Mouse (Mus musculus) forebrain, embryonic 11.5 days (tissue): ENCODE results near the gene AA467197. TPM values are rescaled to one million over a fixed set of nuclear protein-coding genes. Genes with fewer than 3 reads are reported as not detected.

Experiments used
- ATAC-seq: fragments of 200-750 bp; cut with Nextera tagmentation; replicated peaks from 2 replicates; pipeline ENCODE4 v1.8.0; 2017; ENCODE audit warnings: moderate TSS enrichment; ENCODE audit not compliant: low FRiP score
- DNase-seq: peaks from one replicate; pipeline ENCODE4 v3.0.0-alpha.2; 2017; ENCODE audit warnings: low spot score
- H3K27ac ChIP-seq: fragments of 300-500 bp; sonication (generic); 2 replicates; pipeline ENCODE4 v1.5.1; 2014; ENCODE audit warnings: low read depth, low read length
- H3K27me3 ChIP-seq: fragments of 300-500 bp; sonication (generic); 2 replicates; pipeline ENCODE4 v1.6.1; 2014; ENCODE audit warnings: mild to moderate bottlenecking, low read length, mixed read lengths; ENCODE audit not compliant: control insufficient read depth, insufficient read depth
- H3K36me3 ChIP-seq: fragments of 300-500 bp; sonication (generic); 2 replicates; pipeline ENCODE4 v1.6.1; 2014; ENCODE audit warnings: mild to moderate bottlenecking, low read length, moderate library complexity, mixed read lengths; ENCODE audit not compliant: control insufficient read depth, insufficient read depth
- H3K4me1 ChIP-seq: fragments of 300-500 bp; sonication (generic); replicated peaks from 2 replicates; pipeline ENCODE4 v1.6.1; 2014; ENCODE audit warnings: low read length, mixed read lengths; ENCODE audit not compliant: control insufficient read depth, insufficient read depth
- H3K4me2 ChIP-seq: fragments of 300-500 bp; sonication (generic); 2 replicates; pipeline ENCODE4 v1.6.1; 2014; ENCODE audit warnings: low read depth, mild to moderate bottlenecking, low read length, moderate library complexity, mixed read lengths; ENCODE audit not compliant: severe bottlenecking
- H3K4me3 ChIP-seq: fragments of 300-500 bp; sonication (generic); 2 replicates; pipeline ENCODE4 v1.5.1; 2014; ENCODE audit warnings: low read depth, low read length
- H3K9ac ChIP-seq: fragments of 300-500 bp; sonication (generic); 2 replicates; pipeline ENCODE4 v1.6.1; 2014; ENCODE audit warnings: low read length
- H3K9me3 ChIP-seq: fragments of 300-500 bp; sonication (generic); 2 replicates; pipeline ENCODE4 v1.6.1; 2016; ENCODE audit warnings: low read length, mixed read lengths; ENCODE audit not compliant: control insufficient read depth
- WGBS: fragments of 180-500 bp; shearing (Covaris S2); extraction: QIAGEN DNeasy Blood & Tissue Kit; methylation state at CpG from one replicate; pipeline ENCODE4 v1.1.7; 2014; 5-methylcytosine and 5-hydroxymethylcytosine counted together
- polyA plus RNA-seq: library from polyadenylated mRNA; unstranded; fragments of >200 nt; fragmentation: Nextera tagmentation; extraction: Ambion mirVana; gene quantifications from 2 replicates; pipeline ENCODE4 v1.2.1, GENCODE M21; 2014

Gene AA467197
- 0.27 and 0.51 TPM in 2 replicates for polyA plus RNA-seq

- Histone ChIP-seq H3K36me3 (no peaks in the 10 kb centered on the region; the same call in 1 of the 2 replicates), H3K9me3 (no peaks in the 10 kb centered on the region), H3K4me3 (peak within 1 kb of the TSS; percentile 24), H3K9ac (0 out of 2 replicates have a peak within 1 kb of the TSS, but pooled peaks have one; percentile 25), H3K4me1 (0 out of 2 replicates have a peak, but pooled peaks cover under 1% of the 10 kb centered on the region), H3K27me3 (no peaks in the 10 kb centered on the region; the same call in 1 of the 2 replicates), H3K27ac (no peak within 1 kb of the TSS), H3K4me2 (peak within 1 kb of the TSS; percentile 60)
- ATAC-seq (no peak), DNase-seq (no peak)
- WGBS: 68% methylated on average over 3 of the region's 3 CpGs
These were observed at the start of gene AA467197 for GRCm38 (mm10) chr2:122636686-122637085. AA467197 (plus strand) TSS chr2:122636986.

DNA sequence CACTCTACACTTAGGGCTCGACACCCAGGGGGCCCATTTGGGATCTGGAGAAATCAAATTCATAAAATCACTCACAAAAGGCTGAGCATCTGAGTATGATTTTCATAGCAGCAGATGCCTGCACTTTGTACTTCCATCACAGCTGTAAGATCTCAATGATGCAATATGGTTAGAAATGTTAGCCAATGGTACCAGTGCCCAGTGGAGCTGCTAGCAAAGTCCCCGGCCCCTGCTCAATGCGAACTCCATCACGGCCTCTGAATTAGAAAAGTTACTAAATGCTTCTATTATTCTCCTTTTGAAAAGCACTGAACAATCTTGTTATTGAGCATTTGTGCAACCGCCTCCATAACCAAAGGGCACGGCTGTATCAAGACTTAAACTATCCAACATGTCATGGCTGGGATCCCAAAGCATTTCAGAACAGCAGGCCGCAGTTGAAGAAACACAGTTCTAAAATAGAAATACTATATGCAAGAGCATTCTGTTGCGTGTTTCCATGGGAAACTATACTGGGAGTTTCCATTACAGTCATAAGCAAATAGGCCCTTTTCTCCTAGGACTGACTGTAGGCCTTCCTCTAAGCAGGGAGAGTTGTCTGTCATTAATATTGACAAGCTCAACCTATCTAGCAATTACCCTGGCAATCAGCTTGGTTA, 48.8 kb upstream of the AA467197 start:
- Histone ChIP-seq H3K9me3 (no peaks in the 10 kb centered on the region), H3K4me3 (no peak overlapping the region), H3K9ac (no peak overlapping the region), H3K4me1 (no peaks in the 10 kb centered on the region), H3K4me2 (no peak overlapping the region), H3K27me3 (no peaks in the 10 kb centered on the region), H3K27ac (no peak overlapping the region), H3K36me3 (no peaks in the 10 kb centered on the region)
- ATAC-seq (no peak), DNase-seq (no peak)
- 82% methylated on average over 8 of the region's 8 CpGs for WGBS

- Histone ChIP-seq H3K36me3 (no peaks in the 10 kb centered on the region), H3K27me3 (no peaks in the 10 kb centered on the region), H3K9me3 (no peaks in the 10 kb centered on the region), H3K4me2 (no peak overlapping the region), H3K4me3 (no peak overlapping the region), H3K9ac (no peak overlapping the region), H3K4me1 (no peaks in the 10 kb centered on the region), H3K27ac (no peak overlapping the region)
- ATAC-seq (no peak), DNase-seq (no peak)
- 92% methylated on average over 1 of the region's 1 CpGs for WGBS
These were observed 46.4 kb upstream of the AA467197 start for GRCm38 (mm10) chr2:122590351-122590750.

- Histone ChIP-seq H3K27me3 (no peaks in the 10 kb centered on the region), H3K9me3 (no peaks in the 10 kb centered on the region), H3K4me2 (no peak overlapping the region), H3K9ac (no peak overlapping the region), H3K4me3 (no peak overlapping the region), H3K27ac (no peak overlapping the region), H3K36me3 (no peaks in the 10 kb centered on the region), H3K4me1 (no peaks in the 10 kb centered on the region)
- WGBS: 77% methylated on average over 2 of the region's 2 CpGs
- DNase-seq (no peak), ATAC-seq (no peak)
These were observed 45.6 kb upstream of the AA467197 start for GRCm38 (mm10) chr2:122591213-122591612.

GRCm38 (mm10) chr2:122595461-122595860, 41.3 kb upstream of the AA467197 start:
- WGBS: 90% methylated on average over 16 of the region's 16 CpGs
- Histone ChIP-seq H3K4me2 (no peak overlapping the region), H3K4me1 (no peaks in the 10 kb centered on the region), H3K9me3 (no peaks in the 10 kb centered on the region), H3K27me3 (no peaks in the 10 kb centered on the region), H3K36me3 (no peaks in the 10 kb centered on the region), H3K27ac (no peak overlapping the region), H3K9ac (no peak overlapping the region), H3K4me3 (no peak overlapping the region)
- ATAC-seq (no peak), DNase-seq (no peak)

DNA sequence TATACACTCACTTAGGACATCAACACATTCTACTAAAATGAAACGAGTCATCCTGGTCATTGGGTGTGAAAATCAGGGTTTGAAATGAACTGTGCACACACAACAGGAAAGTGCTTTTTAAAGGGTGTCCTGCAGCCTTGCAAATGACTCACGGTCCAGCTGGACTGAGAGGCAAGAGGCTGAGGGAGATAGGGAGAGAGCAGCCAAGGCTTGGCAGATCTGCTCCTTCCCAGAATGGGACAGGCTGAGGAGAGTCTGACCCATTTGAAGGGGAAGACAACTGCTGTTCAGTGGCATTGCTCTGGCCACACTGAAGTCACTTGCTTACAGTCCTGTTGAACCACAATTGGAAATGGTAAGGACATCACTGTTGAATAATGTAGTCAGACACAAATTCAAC, 37.0 kb upstream of the AA467197 start:
- no peaks in the 10 kb centered on the region for H3K27me3 ChIP-seq
- WGBS: 87% methylated on average over 2 of the region's 2 CpGs
- no peak overlapping the region for H3K4me2 ChIP-seq
- H3K4me1 ChIP-seq: no peaks in the 10 kb centered on the region
- H3K9me3 ChIP-seq: no peaks in the 10 kb centered on the region
- H3K36me3 ChIP-seq: no peaks in the 10 kb centered on the region
- ATAC-seq (no peak), DNase-seq (no peak)
- H3K9ac ChIP-seq: no peak overlapping the region
- no peak overlapping the region for H3K4me3 ChIP-seq
- H3K27ac ChIP-seq: no peak overlapping the region

- H3K4me1 ChIP-seq: no peaks in the 10 kb centered on the region
- H3K4me3 ChIP-seq: no peak overlapping the region
- DNase-seq (no peak), ATAC-seq (no peak)
- H3K27ac ChIP-seq: no peak overlapping the region
- H3K9me3 ChIP-seq: no peaks in the 10 kb centered on the region
- H3K27me3 ChIP-seq: no peaks in the 10 kb centered on the region
- WGBS: 90% methylated on average over 2 of the region's 2 CpGs
- H3K4me2 ChIP-seq: no peak overlapping the region
- H3K9ac ChIP-seq: no peak overlapping the region
- no peaks in the 10 kb centered on the region; the same call in 1 of the 2 replicates for H3K36me3 ChIP-seq
These were observed 35.4 kb upstream of the AA467197 start for GRCm38 (mm10) chr2:122601354-122601753.

DNA sequence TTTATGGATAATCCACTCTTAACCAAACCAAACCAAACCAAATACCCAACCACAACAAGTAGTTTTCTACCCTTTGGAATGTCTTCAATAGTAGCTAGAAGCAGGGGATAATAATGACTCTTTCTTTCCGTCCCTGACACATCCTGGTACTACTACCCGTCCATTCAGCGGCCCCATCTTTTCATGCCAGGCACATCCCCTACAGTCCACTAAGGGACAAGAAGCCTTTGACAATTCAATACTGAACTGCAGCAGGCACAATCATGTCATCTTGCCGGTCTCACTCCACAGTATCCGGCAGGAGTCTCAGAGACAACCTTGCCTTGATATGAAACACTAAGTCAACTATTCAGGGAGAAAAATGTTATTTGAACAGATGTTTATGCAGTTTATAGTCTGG, 31.0 kb upstream of the AA467197 start:
- H3K9me3 ChIP-seq: no peaks in the 10 kb centered on the region
- no peaks in the 10 kb centered on the region for H3K4me1 ChIP-seq
- H3K27ac ChIP-seq: no peak overlapping the region
- H3K9ac ChIP-seq: no peak overlapping the region
- H3K36me3 ChIP-seq: no peaks in the 10 kb centered on the region; the same call in 1 of the 2 replicates
- no peak overlapping the region for H3K4me3 ChIP-seq
- no peaks in the 10 kb centered on the region; the same call in 1 of the 2 replicates for H3K27me3 ChIP-seq
- 86% methylated on average over 5 of the region's 5 CpGs for WGBS
- DNase-seq (no peak), ATAC-seq (no peak)
- no peak overlapping the region for H3K4me2 ChIP-seq

DNA sequence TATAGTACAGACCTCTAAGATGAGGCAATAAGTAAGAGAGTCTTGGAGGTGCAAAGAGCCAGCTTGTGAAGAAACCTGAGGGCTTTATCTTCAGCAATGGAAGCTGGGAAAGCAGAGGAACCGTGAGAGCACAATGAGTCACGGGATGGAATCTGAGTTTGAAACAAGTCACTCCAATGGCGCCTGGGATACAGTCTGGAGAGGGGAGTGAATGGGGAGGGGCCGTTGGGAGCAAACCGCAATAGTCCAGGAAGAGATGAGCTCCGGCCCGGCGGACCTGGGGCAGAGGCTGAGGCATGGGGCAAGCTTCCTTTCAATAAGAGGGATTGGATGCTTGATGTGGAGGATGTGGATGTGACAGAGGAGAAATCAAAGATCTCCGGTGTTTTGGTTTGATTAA, 28.0 kb upstream of the AA467197 start:
- no peaks in the 10 kb centered on the region for H3K9me3 ChIP-seq
- no peaks in the 10 kb centered on the region; the same call in 1 of the 2 replicates for H3K36me3 ChIP-seq
- H3K4me2 ChIP-seq: no peak overlapping the region
- no peaks in the 10 kb centered on the region; the same call in 1 of the 2 replicates for H3K27me3 ChIP-seq
- 0 out of 2 replicates have a peak, but pooled peaks cover 2% of the 10 kb centered on the region for H3K4me1 ChIP-seq
- no peak overlapping the region for H3K9ac ChIP-seq
- no peak overlapping the region for H3K4me3 ChIP-seq
- H3K27ac ChIP-seq: no peak overlapping the region
- WGBS: 75% methylated on average over 9 of the region's 9 CpGs
- no peak for DNase-seq
- no peak for ATAC-seq
